Mouse (Mus musculus): ENCODE results near the gene Angel1. TPM values are rescaled to one million over a fixed set of nuclear protein-coding genes. Genes with fewer than 3 reads are reported as not detected.

Gene Angel1
- 1.0 TPM for polyA plus RNA-seq (2014; fragmentation: Illumina TruSeq; extraction: RNeasy Lipid Tissue Mini Kit (QIAGEN cat#74804); ENCODE audit: low read depth, low replicate concordance)

DNA sequence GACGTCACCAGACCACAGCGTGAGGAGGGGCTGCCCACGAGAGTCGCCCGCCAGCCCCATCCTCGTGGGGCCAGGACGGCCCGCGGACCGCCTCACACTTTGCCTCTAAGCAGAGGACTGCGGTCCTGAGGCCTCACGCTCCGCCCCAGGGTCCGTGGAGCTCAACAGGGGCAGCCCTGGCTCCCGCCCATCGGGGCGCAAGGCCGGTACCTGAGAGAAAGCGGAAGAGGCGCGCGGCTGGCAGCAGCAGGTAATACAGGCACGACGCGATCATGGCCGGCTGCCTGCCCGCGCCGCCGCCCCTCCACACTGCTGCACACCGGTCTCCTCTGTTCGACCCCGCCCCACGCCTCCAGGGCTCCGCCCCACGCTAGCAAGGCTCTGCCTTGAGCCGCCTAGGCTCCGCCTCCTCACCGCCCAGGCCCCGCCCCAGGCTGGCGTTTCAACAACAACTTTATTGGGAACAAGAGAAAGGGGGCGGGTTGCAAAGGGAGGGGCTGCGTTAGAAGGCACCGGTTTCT, at the start of gene Angel1:
TSS of gene Angel1 (minus strand) at position 341 of the 521 bp plus-strand sequence.

DNA sequence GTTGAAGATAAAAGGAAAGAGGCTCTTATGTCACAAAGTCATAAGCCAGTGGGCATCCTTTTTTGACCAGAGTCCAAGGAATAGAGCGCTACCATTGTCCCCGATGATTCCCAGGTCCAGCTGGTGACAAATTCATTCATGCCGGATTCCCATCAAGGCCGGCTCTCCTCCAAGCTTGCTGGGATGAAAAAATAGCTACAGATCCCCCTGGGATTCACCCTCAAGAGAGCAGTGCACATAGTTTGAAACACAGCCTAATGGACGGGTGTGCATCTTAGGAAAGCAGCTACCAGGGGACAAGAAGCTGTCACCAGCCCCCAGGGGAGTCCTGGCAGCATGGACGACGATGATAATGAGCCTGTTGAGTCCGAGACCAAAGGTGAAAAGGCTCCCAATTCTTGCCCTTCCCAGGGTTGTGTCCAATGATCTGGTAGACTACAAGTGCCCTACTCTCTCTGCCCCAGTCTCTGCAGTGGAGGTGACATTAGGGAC, 8.1 kb upstream of the Angel1 start, which contains the start of gene Lrrc74a:
TSS of gene Lrrc74a (plus strand) at position 51 of the 492 bp plus-strand sequence.

DNA sequence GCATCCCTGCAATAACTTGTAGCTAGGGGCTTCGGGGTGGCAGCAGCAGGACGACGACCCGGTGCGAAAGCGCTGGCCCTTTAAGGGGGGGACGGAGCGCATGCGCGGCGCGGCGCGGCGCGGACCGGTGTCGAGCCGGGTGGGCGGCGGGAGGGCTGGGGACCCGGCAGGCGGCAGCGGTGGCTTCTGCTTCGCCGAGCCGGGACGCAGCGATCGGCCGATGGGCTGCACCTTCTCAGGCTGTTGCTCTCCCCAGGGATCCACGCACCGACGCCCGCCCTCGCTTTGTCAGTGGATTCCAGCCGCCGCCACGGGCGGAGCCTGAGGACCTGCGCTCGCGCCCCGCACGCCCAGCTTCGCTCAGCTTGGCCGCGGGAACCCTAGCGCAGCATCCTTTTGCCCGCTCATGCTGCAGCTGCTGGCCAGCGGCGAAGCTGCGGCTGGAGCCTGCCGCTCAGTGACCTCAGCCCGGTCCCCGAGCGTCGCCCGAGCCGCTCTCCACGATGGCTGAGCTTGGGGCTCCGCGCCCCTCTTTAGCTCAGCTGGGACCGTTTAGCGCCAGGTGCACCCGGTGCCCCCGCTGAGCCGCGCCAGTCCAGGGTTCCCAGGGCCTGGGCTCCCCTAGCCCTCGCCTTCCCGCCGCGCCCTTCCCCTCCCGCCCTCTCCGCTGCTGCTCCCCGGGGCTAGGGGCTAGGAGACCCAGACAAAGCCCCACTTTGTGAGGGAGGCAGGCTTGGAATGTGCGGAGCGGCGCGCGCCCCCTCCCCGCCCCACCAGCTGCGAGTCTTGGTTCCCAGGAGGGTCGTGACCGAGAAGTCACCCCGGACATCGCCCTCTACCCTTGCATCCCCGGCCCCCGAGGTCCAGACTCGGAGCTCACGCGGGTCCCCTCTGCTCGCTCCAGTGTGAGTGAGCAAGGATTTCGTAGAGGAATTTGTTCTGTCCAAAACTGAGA, 47.4 kb downstream of the Angel1 start, which contains the start of gene Vash1:
TSS of gene Vash1 (plus strand) at position 110 of the 955 bp plus-strand sequence.

Other genes with a start within 250 kb of the Angel1 start
- 0.22 TPM for gene Vash1, start 47.8 kb downstream of the Angel1 start, polyA plus RNA-seq (2014; fragmentation: Illumina TruSeq; extraction: RNeasy Lipid Tissue Mini Kit (QIAGEN cat#74804); ENCODE audit: low read depth, low replicate concordance)
- gene Lrrc74a, start 7.9 kb upstream of the Angel1 start, polyA plus RNA-seq (2014; fragmentation: Illumina TruSeq; extraction: RNeasy Lipid Tissue Mini Kit (QIAGEN cat#74804); ENCODE audit: low read depth, low replicate concordance) = not detected
- 31.0 TPM for gene Irf2bpl, start 158.3 kb upstream of the Angel1 start, polyA plus RNA-seq (2014; fragmentation: Illumina TruSeq; extraction: RNeasy Lipid Tissue Mini Kit (QIAGEN cat#74804); ENCODE audit: low read depth, low replicate concordance)
- 81.0 TPM for gene Cipc, start 220.6 kb upstream of the Angel1 start, polyA plus RNA-seq (2014; fragmentation: Illumina TruSeq; extraction: RNeasy Lipid Tissue Mini Kit (QIAGEN cat#74804); ENCODE audit: low read depth, low replicate concordance)

All from sigmoid colon, adult 10 weeks (tissue).